Mouse (Mus musculus) gastrocnemius, postnatal 25 days (tissue): ENCODE results near the gene Usp18. TPM values are rescaled to one million over a fixed set of nuclear protein-coding genes. Genes with fewer than 3 reads are reported as not detected.
A peak's percentile ranks its signal among the peaks of the same experiment; 100 is the strongest.

ENCODE experiments used
- DNase-seq: peaks from one replicate; pipeline ENCODE4 v3.0.0; 2022
- total RNA-seq, 2 experiments: library from RNA; stranded (reverse); gene quantifications; 1 replicate in 1 of 2; 2 replicates in 1 of 2; pipeline ENCODE4 v1.2.3; 2021

Gene Usp18
- total RNA-seq, 2 experiments from 2014 or later: 0.64 to 0.70 TPM

DNA sequence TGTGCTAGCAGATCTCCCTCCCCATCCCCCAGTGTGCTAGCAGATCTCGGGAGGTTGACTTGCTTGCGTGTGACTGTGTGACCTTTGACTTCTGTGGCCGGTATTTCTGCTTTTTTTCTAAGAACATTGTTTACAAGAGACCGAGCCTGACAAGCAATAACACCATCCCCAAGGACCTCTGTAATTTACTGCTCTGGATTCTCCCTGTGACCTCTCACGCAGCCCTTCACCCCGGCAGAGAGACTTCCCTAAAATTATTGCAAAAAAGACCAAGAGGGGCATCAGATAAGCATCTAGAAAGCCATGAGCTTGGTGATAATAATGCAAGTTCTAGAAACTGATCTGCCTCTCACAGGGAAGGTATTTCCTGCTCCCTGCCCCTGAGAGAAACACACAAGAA, 20.7 kb upstream of the Usp18 start:
- no peak for DNase-seq

GRCm38 (mm10) chr6:121226043-121226442, 19.7 kb upstream of the Usp18 start:
- no peak for DNase-seq

DNA sequence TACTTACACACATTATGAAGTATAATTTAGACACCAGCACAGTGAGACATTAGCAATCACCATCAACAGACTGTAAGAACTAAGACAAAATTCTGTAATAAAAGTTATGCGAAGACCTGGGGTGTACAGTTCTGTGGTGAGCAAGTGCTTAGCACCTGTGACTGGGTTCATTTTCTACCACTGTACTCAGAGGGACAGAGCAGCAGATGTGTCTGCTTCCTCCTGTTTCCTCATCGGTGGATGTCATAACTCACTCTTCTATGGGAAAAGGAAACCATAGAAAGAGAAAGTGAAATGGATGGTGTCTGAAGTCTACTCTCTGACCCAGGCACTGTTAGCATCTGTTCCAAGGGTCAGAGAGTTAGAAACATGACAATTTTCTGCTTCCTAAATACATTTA, 19.0 kb upstream of the Usp18 start:
- DNase-seq: no peak

- no peak for DNase-seq
Observed at GRCm38 (mm10) chr6:121228421-121228820, 17.3 kb upstream of the Usp18 start.

GRCm38 (mm10) chr6:121232652-121233051, 13.1 kb upstream of the Usp18 start:
- no peak for DNase-seq

- DNase-seq: no peak
Observed at GRCm38 (mm10) chr6:121236386-121236785, 9.3 kb upstream of the Usp18 start.

GRCm38 (mm10) chr6:121238209-121238608, 7.5 kb upstream of the Usp18 start:
- DNase-seq: no peak

DNA sequence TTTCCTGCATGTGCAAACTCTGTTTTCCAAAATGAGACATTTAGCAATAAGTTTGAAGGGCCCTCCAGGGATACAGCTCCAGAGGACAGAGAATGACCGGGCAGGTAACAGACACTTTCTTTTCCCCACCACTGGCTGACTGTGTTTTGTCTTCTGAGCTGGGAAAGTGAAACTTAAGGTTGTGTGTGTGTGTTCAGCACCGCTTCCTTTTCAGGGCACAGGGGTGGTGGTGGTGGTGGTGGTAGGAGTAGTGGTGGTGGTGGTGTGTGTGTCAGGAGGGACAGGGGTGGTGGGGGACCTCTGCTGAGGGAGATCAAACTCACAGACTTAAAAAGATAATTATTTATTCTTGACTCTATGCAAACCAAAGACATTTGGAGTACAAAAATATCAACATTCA, 3.9 kb upstream of the Usp18 start:
- no peak for DNase-seq

DNA sequence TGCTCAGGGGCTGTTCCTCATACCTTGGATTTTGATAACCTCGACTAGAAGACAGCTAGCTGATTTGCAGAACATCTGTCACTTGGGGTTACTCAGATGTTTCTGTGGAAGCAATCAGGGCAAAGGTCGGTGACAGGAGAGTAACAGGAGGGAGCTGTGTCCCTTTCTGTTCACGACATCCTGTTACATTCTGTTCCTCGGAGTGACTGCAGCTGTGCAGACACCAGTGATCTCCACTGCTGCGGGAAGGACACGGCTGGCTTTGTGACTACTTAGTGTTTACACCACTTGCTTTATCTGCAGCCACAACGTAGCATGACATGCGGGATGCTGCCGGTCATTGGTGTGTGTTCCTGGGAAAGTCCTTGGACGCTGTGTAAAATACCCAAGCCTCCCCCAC, 2.5 kb upstream of the Usp18 start:
- no peak for DNase-seq

DNA sequence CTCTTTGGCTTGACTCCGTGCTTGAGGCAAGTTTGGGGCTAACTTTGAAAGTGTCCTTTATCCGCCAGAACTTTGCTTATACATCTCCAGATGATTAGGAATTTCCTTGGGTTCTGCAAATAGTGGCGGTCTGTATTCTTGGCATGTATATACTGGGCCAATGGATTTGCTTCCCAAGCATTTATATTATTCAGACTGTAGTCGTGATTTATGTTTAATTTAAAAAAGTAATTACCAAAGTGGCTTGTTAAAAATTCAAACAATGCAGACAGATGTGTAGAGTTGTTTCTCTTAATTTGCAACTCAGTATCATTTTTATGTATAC, 293 bp downstream of the Usp18 start:
- no peak for DNase-seq

DNA sequence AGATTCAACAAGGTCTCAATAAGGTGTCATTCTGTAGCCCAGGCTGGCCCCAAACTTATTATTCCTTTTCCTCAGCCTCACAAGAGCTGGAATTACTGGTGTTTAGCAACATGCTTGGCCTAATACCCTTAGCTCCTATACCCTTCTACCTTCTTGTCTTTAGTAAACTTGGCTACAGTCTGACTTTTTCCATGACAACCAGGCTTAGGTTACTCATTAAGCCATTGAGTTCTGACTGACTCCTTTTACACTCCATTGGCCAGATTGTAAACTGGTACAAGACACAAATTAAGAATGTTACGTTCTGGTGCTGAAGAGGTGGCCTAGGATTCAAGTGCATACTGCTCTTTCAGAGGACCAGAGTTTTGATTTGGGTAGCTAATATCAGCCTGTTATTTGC, 4.7 kb downstream of the Usp18 start:
- no peak for DNase-seq

DNA sequence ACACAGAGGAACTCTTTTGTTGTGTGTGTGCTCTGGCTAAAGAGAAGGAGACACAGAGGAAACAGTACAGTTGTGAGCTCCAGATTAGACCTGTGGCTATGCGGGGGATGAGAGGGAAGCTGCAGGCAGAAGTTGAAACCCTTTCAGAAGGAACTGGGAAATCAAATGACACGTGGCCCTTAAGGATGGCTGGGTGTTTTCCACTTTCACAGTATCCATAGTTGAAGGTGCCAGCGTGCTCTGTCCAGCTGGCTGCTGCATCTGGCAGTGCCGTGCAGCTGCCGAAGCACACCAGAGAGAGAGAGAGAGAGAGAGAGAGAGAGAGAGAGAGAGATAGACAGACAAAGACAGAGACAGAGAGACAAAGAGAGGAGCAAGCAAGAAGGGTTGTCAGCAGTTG, 5.5 kb downstream of the Usp18 start:
- no peak for DNase-seq

DNA sequence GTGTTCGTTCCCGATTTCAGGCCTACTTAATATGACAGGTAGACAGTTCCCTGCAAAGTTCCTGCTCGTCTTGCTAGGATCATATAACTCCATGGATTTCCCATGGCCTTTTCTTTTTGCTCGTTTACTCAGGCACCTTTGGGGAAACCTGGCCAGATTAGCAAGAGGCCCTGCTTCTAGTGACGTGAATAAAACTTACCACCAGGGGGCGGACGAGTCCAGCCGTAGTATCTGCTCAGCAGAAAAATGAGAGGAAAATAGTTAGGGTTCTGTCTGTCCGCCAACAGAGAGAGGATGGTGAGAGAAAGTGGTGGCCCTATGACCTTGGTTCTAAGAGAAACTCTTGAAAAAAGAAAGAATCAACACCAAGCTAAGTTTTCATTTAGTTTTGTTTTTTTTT, 14.8 kb downstream of the Usp18 start:
- peak; percentile 21 for DNase-seq

GRCm38 (mm10) chr6:121261233-121261632, 15.5 kb downstream of the Usp18 start:
- no peak for DNase-seq

DNA sequence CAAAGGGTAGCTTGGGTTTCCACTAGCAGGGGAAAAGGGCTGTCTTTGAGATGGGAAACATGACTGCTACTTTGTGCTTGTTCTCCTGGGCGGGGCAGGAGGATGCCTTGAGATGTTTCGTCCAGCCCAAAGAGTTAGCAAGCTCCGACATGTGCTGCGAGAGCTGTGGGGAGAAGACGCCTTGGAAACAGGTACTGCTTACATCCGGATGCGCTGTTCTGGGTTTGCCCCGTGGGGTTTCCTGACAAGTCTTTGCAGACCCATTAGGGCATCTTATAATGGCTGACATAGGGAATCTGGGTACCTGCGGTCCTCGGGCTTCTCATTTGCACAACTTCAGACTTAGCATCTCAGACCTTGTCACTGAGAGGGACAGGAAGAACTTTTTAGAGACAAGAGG, 16.3 kb downstream of the Usp18 start:
- no peak for DNase-seq

GRCm38 (mm10) chr6:121262496-121262895, 16.8 kb downstream of the Usp18 start:
- DNase-seq: no peak

- DNase-seq: no peak
Observed at GRCm38 (mm10) chr6:121270156-121270555, 24.4 kb downstream of the Usp18 start.

DNA sequence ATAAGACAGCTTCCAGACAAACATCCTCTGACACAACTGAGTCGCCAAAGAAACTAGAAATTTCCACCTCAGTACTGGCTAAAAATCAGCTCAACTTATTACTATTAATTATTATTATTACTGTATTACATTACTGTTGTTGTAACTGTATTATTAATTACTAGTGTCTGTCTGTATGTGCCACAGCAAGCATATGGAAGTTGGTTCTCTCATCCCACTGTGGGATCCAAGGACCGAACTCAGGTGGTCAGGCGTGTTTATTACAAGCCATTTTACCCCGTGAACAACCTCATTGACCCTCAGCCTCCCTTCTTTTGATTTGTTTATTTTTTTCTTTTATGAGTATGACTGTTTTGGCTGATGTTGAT, 26.0 kb downstream of the Usp18 start:
- DNase-seq: no peak

DNA sequence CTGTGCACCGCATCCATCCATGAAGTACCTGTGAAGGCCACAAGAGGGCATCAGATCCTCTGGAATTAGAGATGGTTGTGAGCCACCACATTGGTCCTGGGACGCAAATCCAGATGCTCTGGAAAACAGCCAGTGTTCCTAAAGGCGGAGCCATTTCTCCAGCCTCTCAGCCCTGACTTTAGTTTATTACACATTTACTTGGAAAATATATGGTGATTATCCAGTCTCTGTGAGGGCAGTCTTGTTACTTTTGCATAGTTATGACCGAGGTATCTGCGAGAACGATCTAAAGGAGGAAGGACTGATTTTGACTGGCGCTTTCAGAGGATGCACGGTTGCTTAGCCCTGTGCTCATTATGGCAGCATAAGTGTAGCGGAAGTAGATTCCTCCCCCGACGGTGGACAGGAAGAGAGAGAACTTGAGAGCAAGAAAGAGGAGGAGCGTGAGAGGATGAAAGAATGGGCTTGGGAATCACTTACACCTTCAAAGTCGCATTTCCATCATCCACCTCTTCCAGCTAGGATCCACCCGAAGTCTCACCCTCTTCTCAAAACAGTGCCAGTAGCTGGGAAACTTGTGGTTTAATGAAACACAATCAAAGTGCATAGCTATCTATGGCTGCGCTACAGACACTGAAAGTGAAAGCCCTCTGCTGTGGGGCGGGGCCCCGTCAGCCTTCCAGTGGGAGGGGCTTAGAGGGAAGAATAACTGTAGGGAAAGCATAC, 26.5 kb downstream of the Usp18 start:
- peak; percentile 61 for DNase-seq

GRCm38 (mm10) chr6:121274356-121274755, 28.6 kb downstream of the Usp18 start:
- no peak for DNase-seq

- DNase-seq: no peak
Observed at GRCm38 (mm10) chr6:121284132-121284531, 38.4 kb downstream of the Usp18 start.

- DNase-seq: no peak
Observed at GRCm38 (mm10) chr6:121299317-121299716, 53.6 kb downstream of the Usp18 start.

DNA sequence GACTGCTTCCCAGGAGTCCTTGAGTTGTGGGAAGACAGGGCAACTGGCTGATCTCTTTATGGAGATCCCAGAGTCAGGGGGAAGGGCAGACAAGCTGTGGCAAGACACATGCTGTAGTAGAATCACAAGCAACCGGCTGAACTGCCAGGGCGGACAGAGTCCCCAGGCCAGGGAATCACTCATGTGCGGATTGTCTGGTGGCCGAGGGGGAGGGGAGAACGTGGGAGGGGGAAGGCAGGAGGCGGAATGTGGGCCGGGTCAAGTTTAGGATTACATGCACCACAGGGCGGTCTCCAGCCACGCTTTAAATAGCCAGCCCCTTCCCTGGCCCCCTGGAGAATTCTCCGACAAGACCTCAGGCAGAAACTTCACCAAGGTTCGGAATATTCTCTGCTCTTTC, 54.2 kb downstream of the Usp18 start, which contains the start of gene Slc6a13:
Gene Slc6a13, plus strand, starts transcription at position 274 of the 400 bp plus-strand sequence.
- peak; percentile 18 for DNase-seq

GRCm38 (mm10) chr6:121300504-121300903, 54.8 kb downstream of the Usp18 start:
- DNase-seq: no peak
